ENCODE assay signal across 9 mouse cellular contexts in the genomic region with DNA sequence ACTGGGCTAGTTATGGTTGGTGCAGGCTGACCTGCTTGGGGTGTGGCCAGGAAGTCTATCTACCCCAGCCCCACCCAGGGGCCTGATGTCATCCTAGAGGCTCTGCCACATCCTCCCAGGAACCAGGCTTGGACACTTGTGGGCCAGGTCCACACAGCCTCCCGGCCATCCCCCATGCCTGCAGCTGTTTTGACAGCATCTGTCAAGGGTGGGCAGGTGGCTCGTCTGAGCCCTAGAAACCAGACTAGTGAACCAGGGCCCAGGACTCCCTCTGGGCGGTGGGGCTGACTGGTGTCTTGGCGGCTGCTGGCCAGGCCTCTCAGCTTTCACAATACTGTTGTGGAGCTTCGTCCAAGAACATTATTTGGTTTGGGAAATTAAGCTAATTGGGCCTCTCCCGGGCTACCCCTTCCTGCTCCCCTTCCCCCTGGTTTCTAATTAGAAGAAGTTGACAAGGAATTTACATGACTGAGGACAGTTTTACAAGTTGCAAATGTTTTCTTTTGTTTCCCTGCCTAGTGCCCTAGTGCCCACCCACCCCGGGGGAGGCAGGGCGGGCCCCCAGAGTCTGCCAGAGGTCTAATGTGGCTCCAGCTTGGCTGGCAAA. TPM values are rescaled to one million over a fixed set of nuclear protein-coding genes. Genes with fewer than 3 reads are reported as not detected.
DNase-seq lines count a peak whose midpoint lies in the region; ATAC-seq and TF ChIP-seq lines count a peak whose summit lies in the region.
"Had no signal": no experiment of that assay in that cellular context is flagged by ENCODE, and none has a peak within 500 bp of the region (broad histone marks: within the 10 kb centered on the region; RNA-seq: fewer than 3 reads in every experiment).

No protein-coding gene starts in this region.

- 8% methylated on average over 8 of the region's 8 CpGs for WGBS in forebrain, embryonic 14.5 days
- 34% methylated on average over 8 of the region's 8 CpGs for WGBS in limb, embryonic 11.5 days

- peaks cover 77% of the 10 kb centered on the region for H3K36me3 ChIP-seq in E14TG2a.4 (ENCODE audit: insufficient read depth, low read length)
- peaks cover 43% of the 10 kb centered on the region for H3K36me3 ChIP-seq in forebrain, embryonic 14.5 days (ENCODE audit: control insufficient read depth, insufficient read depth, low read length)
- peaks cover 35% of the 10 kb centered on the region for H3K36me3 ChIP-seq in limb, embryonic 11.5 days (ENCODE audit: control insufficient read depth, insufficient read depth, low read length)
- H3K36me3 ChIP-seq: G1E had no signal

- H3K27ac ChIP-seq in forebrain, embryonic 14.5 days (ENCODE audit: low read depth, low read length): no peak overlapping the region
- H3K27ac ChIP-seq in limb, embryonic 11.5 days (replicated peaks; ENCODE audit: low read depth, low read length): peak overlapping the region; percentile 58
- H3K27ac ChIP-seq in left cerebral cortex, adult 2 months: no peak overlapping the region

- no peaks in the 10 kb centered on the region for H3K27me3 ChIP-seq in E14TG2a.4 (ENCODE audit: insufficient read depth, low read length)
- H3K27me3 ChIP-seq in forebrain, embryonic 14.5 days (replicated peaks; ENCODE audit: control insufficient read depth, insufficient read depth, low read length): 0 out of 2 replicates have a peak, but pooled peaks cover 3% of the 10 kb centered on the region
- no peaks in the 10 kb centered on the region for H3K27me3 ChIP-seq in limb, embryonic 11.5 days (ENCODE audit: control insufficient read depth, insufficient read depth, low read length)

- no peak overlapping the region for H3K4me2 ChIP-seq in forebrain, embryonic 14.5 days (ENCODE audit: low read length)
- H3K4me2 ChIP-seq in limb, embryonic 11.5 days (ENCODE audit: low read depth, severe bottlenecking): peak overlapping the region; percentile 10; the same call in 1 of the 2 replicates

- peak overlapping the region; percentile 59 for H3K4me3 ChIP-seq in E14TG2a.4 (replicated peaks; ENCODE audit: low read length)
- no peak overlapping the region for H3K4me3 ChIP-seq in forebrain, embryonic 14.5 days (ENCODE audit: low read depth, low read length)
- H3K4me3 ChIP-seq in limb, embryonic 11.5 days (ENCODE audit: low read depth, low read length): no peak overlapping the region
- H3K4me3 ChIP-seq in left cerebral cortex, adult 2 months: no peak overlapping the region

- intact Hi-C loops in left cerebral cortex, adult 2 months (cut with DNase I): no loop called here

- no peak for TF ChIP-seq CTCF in E14TG2a.4 (conservative IDR thresholded peaks at IDR 0.05; ENCODE audit: low read length)
- TF ChIP-seq CTCF in left cerebral cortex, adult 2 months (IDR thresholded peaks at IDR 0.05): no peak

- ATAC-seq in forebrain, embryonic 14.5 days: peak; percentile 82
- ATAC-seq in limb, embryonic 11.5 days (ENCODE audit: insufficient number of reproducible peaks, low FRiP score, low TSS enrichment, low read depth): no peak

- no peak overlapping the region for H3K9ac ChIP-seq in forebrain, embryonic 14.5 days (ENCODE audit: low read length)
- H3K9ac ChIP-seq in limb, embryonic 11.5 days (ENCODE audit: low read length): no peak overlapping the region

- peak; percentile 63 to 70 for DNase-seq in heart, adult 18-20 months
- DNase-seq in heart, adult 8-10 months (ENCODE audit: low spot score): no peak
- peak; percentile 93 for DNase-seq in forebrain, embryonic 14.5 days (ENCODE audit: low spot score)
- peak; percentile 61 for DNase-seq in limb, embryonic 11.5 days (ENCODE audit: low spot score)
- peak; percentile 71 for DNase-seq in retina, postnatal 1 day
- DNase-seq in left cerebral cortex, adult 2 months (ENCODE audit: extremely low spot score in 1 of 2, low spot score in 2 of 2): no peak
- DNase-seq in cerebellum, adult 8-10 months: no peak

- H3K9me3 ChIP-seq in E14TG2a.4 (ENCODE audit: low read length): no peaks in the 10 kb centered on the region
- no peaks in the 10 kb centered on the region for H3K9me3 ChIP-seq in forebrain, embryonic 14.5 days (replicated peaks; ENCODE audit: control insufficient read depth, low read length)
- H3K9me3 ChIP-seq in limb, embryonic 11.5 days (ENCODE audit: control insufficient read depth, low read length): no peaks in the 10 kb centered on the region
- H3K9me3 ChIP-seq: G1E had no signal

- H3K4me1 ChIP-seq in E14TG2a.4 (replicated peaks; ENCODE audit: low read depth, low read length): peaks cover 96% of the 10 kb centered on the region
- H3K4me1 ChIP-seq in forebrain, embryonic 14.5 days (ENCODE audit: control insufficient read depth, insufficient read depth, low read length): peaks cover 17% of the 10 kb centered on the region; the same call in 1 of the 2 replicates
- peaks cover 49% of the 10 kb centered on the region for H3K4me1 ChIP-seq in limb, embryonic 11.5 days (ENCODE audit: control insufficient read depth, insufficient read depth, low read length)

RNA-seq across cellular contexts. Expression of a gene that starts 36.9 kb away (rescaled TPM):
- 1 to 10 TPM; 3.5 to 5.0 TPM for total RNA-seq in heart, adult 18-20 months (2021)
- 10 to 100 TPM in 2 of 4 experiments, 1 to 10 TPM in 2; 6.2 to 12.6 (median 9.3) TPM for total RNA-seq in heart, adult 8-10 months (2022)
- 12.6 and 14.5 TPM in 2 replicates for polyA plus RNA-seq in forebrain, embryonic 14.5 days (2014; fragmentation: Nextera tagmentation; extraction: Ambion mirVana)
- 24.9 and 27.6 TPM in 2 replicates for polyA plus RNA-seq in limb, embryonic 11.5 days (2014; fragmentation: Nextera tagmentation; extraction: Ambion mirVana)
- 10 to 100 TPM; 20.6 to 21.3 TPM for total RNA-seq in left cerebral cortex, adult 2 months (2021)

Comparison
In these comparisons a context has a peak if more than half of its experiments do, and no peak if none do; other contexts are left out.
1. DNase-seq: peak in heart, adult 18-20 months (2 of 2), forebrain, embryonic 14.5 days (single experiment), limb, embryonic 11.5 days (single experiment) and retina, postnatal 1 day (single experiment); none in heart, adult 8-10 months (single experiment), left cerebral cortex, adult 2 months (0 of 2) and cerebellum, adult 8-10 months (single experiment).